Mouse (Mus musculus): ENCODE results near the gene Ank.

Gene Ank

GRCm38 (mm10) chr15:27466131-27467080, at the start of gene Ank:
Ank (plus strand) TSS chr15:27466677.
- TF ChIP-seq CTCF (conservative IDR thresholded peaks at IDR 0.05; ENCODE audit: low read length), result no peak
- TF ChIP-seq NANOG (IDR thresholded peaks at IDR 0.05; ENCODE audit: borderline replicate concordance, low read length), result no peak
- no peak for TF ChIP-seq POU5F1 (IDR thresholded peaks at IDR 0.05; ENCODE audit: borderline replicate concordance, low read length)
- peaks cover 24% of the 10 kb centered on the region for H3K27me3 ChIP-seq (ENCODE audit: insufficient read depth, low read length)

GRCm38 (mm10) chr15:27418566-27419331, 47.7 kb upstream of the Ank start:
- H3K27me3 ChIP-seq (ENCODE audit: insufficient read depth, low read length), result peaks cover 6% of the 10 kb centered on the region; the same call in 1 of the 2 replicates

More at GRCm38 (mm10) chr15:27466131-27467080, at the start of gene Ank:
- Histone ChIP-seq H3K36me3 (ENCODE audit: insufficient read depth, low read length) (no peaks in the 10 kb centered on the region), H3K4me1 (replicated peaks; ENCODE audit: low read depth, low read length) (peaks cover 44% of the 10 kb centered on the region), H3K4me3 (replicated peaks; ENCODE audit: low read length) (peak within 1 kb of the TSS; percentile 87), H3K9me3 (ENCODE audit: low read length) (no peaks in the 10 kb centered on the region)

GRCm38 (mm10) chr15:27421531-27421930, 44.9 kb upstream of the Ank start:
- H3K36me3 ChIP-seq (ENCODE audit: insufficient read depth, low read length), result no peaks in the 10 kb centered on the region
- peaks cover 6% of the 10 kb centered on the region; the same call in 1 of the 2 replicates for H3K27me3 ChIP-seq (ENCODE audit: insufficient read depth, low read length)
- H3K4me3 ChIP-seq (replicated peaks; ENCODE audit: low read length), result peak overlapping the region; percentile 74
- TF ChIP-seq CTCF (conservative IDR thresholded peaks at IDR 0.05; ENCODE audit: low read length), result no peak
- TF ChIP-seq POU5F1 (IDR thresholded peaks at IDR 0.05; ENCODE audit: borderline replicate concordance, low read length), result peak; percentile 98
- H3K4me1 ChIP-seq (replicated peaks; ENCODE audit: low read depth, low read length), result peaks cover 19% of the 10 kb centered on the region
- H3K9me3 ChIP-seq (ENCODE audit: low read length), result peaks cover 10% of the 10 kb centered on the region

More at GRCm38 (mm10) chr15:27418566-27419331, 47.7 kb upstream of the Ank start:
- Histone ChIP-seq H3K36me3 (ENCODE audit: insufficient read depth, low read length) (no peaks in the 10 kb centered on the region), H3K4me3 (replicated peaks; ENCODE audit: low read length) (no peak overlapping the region), H3K9me3 (ENCODE audit: low read length) (peaks cover 8% of the 10 kb centered on the region), H3K4me1 (replicated peaks; ENCODE audit: low read depth, low read length) (peaks cover 19% of the 10 kb centered on the region)
- TF ChIP-seq POU5F1 (IDR thresholded peaks at IDR 0.05; ENCODE audit: borderline replicate concordance, low read length) (no peak), CTCF (conservative IDR thresholded peaks at IDR 0.05; ENCODE audit: low read length) (no peak), NANOG (IDR thresholded peaks at IDR 0.05; ENCODE audit: borderline replicate concordance, low read length) (no peak)

GRCm38 (mm10) chr15:27427581-27427980, 38.9 kb upstream of the Ank start:
- no peak for TF ChIP-seq CTCF (conservative IDR thresholded peaks at IDR 0.05; ENCODE audit: low read length)
- no peak for TF ChIP-seq NANOG (IDR thresholded peaks at IDR 0.05; ENCODE audit: borderline replicate concordance, low read length)
- TF ChIP-seq POU5F1 (IDR thresholded peaks at IDR 0.05; ENCODE audit: borderline replicate concordance, low read length), result no peak
- H3K36me3 ChIP-seq (ENCODE audit: insufficient read depth, low read length), result no peaks in the 10 kb centered on the region
- no peaks in the 10 kb centered on the region for H3K27me3 ChIP-seq (ENCODE audit: insufficient read depth, low read length)
- H3K9me3 ChIP-seq (ENCODE audit: low read length), result peaks cover 9% of the 10 kb centered on the region; the same call in 1 of the 2 replicates
- H3K4me3 ChIP-seq (replicated peaks; ENCODE audit: low read length), result no peak overlapping the region
- H3K4me1 ChIP-seq (replicated peaks; ENCODE audit: low read depth, low read length), result peaks cover 8% of the 10 kb centered on the region; the same call in 1 of the 2 replicates

GRCm38 (mm10) chr15:27430241-27430640, 36.2 kb upstream of the Ank start:
- Histone ChIP-seq H3K4me3 (replicated peaks; ENCODE audit: low read length) (no peak overlapping the region), H3K36me3 (ENCODE audit: insufficient read depth, low read length) (no peaks in the 10 kb centered on the region), H3K4me1 (replicated peaks; ENCODE audit: low read depth, low read length) (0 out of 2 replicates have a peak, but pooled peaks cover 6% of the 10 kb centered on the region), H3K27me3 (ENCODE audit: insufficient read depth, low read length) (no peaks in the 10 kb centered on the region; the same call in 1 of the 2 replicates), H3K9me3 (ENCODE audit: low read length) (peaks cover 9% of the 10 kb centered on the region; the same call in 1 of the 2 replicates)
- TF ChIP-seq NANOG (IDR thresholded peaks at IDR 0.05; ENCODE audit: borderline replicate concordance, low read length) (no peak), POU5F1 (IDR thresholded peaks at IDR 0.05; ENCODE audit: borderline replicate concordance, low read length) (no peak), CTCF (conservative IDR thresholded peaks at IDR 0.05; ENCODE audit: low read length) (no peak)

DNA sequence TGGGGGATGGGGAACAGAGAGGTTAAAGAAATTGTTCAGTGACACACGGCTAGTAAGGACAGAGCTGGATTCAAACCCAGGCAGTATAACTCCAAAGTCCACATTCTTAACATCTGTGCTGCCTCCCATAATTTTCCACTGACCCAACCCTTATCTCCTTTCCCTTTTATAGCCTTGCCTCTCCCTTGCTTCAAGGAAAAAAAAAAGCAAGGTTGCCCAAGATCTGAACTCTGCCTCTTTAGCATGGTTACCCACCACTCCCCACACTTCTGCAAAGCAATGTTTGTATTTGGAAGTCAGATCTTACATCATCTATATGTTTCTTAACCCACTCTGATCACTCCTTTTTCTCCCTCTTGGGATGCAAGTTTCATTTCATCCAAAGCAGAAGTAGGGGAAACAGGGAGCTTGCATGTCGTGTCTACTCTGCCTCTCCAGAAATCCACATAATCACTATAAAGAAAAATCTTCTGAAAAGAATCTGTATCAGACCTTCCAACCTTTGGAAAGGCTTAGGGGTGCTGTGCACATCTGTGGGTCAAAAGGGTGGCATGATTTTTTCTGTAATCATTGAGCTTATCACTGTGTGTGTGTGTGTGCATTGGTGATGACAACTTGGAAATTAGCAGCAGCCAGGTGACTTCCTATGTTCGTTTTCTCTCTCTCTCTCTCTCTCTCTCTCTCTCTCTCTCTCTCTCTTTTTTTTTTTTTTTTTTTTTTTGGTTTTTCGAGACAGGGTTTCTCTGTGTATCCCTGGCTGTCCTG, 33.4 kb upstream of the Ank start:
- TF ChIP-seq CTCF (conservative IDR thresholded peaks at IDR 0.05; ENCODE audit: low read length), result no peak
- no peak for TF ChIP-seq NANOG (IDR thresholded peaks at IDR 0.05; ENCODE audit: borderline replicate concordance, low read length)
- H3K36me3 ChIP-seq (ENCODE audit: insufficient read depth, low read length), result no peaks in the 10 kb centered on the region
- no peaks in the 10 kb centered on the region; the same call in 1 of the 2 replicates for H3K27me3 ChIP-seq (ENCODE audit: insufficient read depth, low read length)
- H3K4me3 ChIP-seq (replicated peaks; ENCODE audit: low read length), result no peak overlapping the region
- H3K9me3 ChIP-seq (ENCODE audit: low read length), result no peaks in the 10 kb centered on the region
- 0 out of 2 replicates have a peak, but pooled peaks cover 6% of the 10 kb centered on the region for H3K4me1 ChIP-seq (replicated peaks; ENCODE audit: low read depth, low read length)

- Histone ChIP-seq H3K9me3 (ENCODE audit: low read length) (no peaks in the 10 kb centered on the region), H3K4me1 (replicated peaks; ENCODE audit: low read depth, low read length) (no peaks in the 10 kb centered on the region), H3K27me3 (ENCODE audit: insufficient read depth, low read length) (no peaks in the 10 kb centered on the region; the same call in 1 of the 2 replicates), H3K36me3 (ENCODE audit: insufficient read depth, low read length) (no peaks in the 10 kb centered on the region), H3K4me3 (replicated peaks; ENCODE audit: low read length) (no peak overlapping the region)
- TF ChIP-seq POU5F1 (IDR thresholded peaks at IDR 0.05; ENCODE audit: borderline replicate concordance, low read length), result no peak
- no peak for TF ChIP-seq NANOG (IDR thresholded peaks at IDR 0.05; ENCODE audit: borderline replicate concordance, low read length)
- no peak for TF ChIP-seq CTCF (conservative IDR thresholded peaks at IDR 0.05; ENCODE audit: low read length)
These were observed 31.1 kb upstream of the Ank start for GRCm38 (mm10) chr15:27435409-27435808.

All from E14TG2a.4 (cell line).